Mouse (Mus musculus): ENCODE data around the gene Atrnl1. TPM values are rescaled to one million over a fixed set of nuclear protein-coding genes. Genes with fewer than 3 reads are reported as not detected.

Atrnl1 gene
- polyA plus RNA-seq, 1 experiment from 2014 or later, result 5.2 TPM

GRCm38 (mm10) chr19:58118864-58119263, 508.0 kb downstream of the Atrnl1 start:
- no peaks in the 10 kb centered on the region for H3K27me3 ChIP-seq (ENCODE audit: control insufficient read depth, insufficient read depth, low read length)
- H3K4me3 ChIP-seq (ENCODE audit: low read depth, low read length), result no peak overlapping the region
- DNase-seq (ENCODE audit: low spot score), result no peak
- ATAC-seq (ENCODE audit: insufficient number of reproducible peaks, low FRiP score, low TSS enrichment, low read depth), result no peak
- no peaks in the 10 kb centered on the region for H3K36me3 ChIP-seq (ENCODE audit: control insufficient read depth, insufficient read depth, low read length)
- no peak overlapping the region for H3K27ac ChIP-seq (replicated peaks; ENCODE audit: low read depth, low read length)
- WGBS, result 77% methylated on average over 11 of the region's 11 CpGs
- H3K9ac ChIP-seq (ENCODE audit: low read length), result no peak overlapping the region
- H3K4me2 ChIP-seq (ENCODE audit: low read depth, severe bottlenecking), result no peak overlapping the region
- H3K9me3 ChIP-seq (ENCODE audit: control insufficient read depth, low read length), result no peaks in the 10 kb centered on the region
- peaks cover 33% of the 10 kb centered on the region for H3K4me1 ChIP-seq (ENCODE audit: control insufficient read depth, insufficient read depth, low read length)

GRCm38 (mm10) chr19:58119681-58120173, 508.9 kb downstream of the Atrnl1 start:
- Histone ChIP-seq H3K4me1 (ENCODE audit: control insufficient read depth, insufficient read depth, low read length) (peaks cover 35% of the 10 kb centered on the region), H3K9ac (ENCODE audit: low read length) (no peak overlapping the region), H3K4me3 (ENCODE audit: low read depth, low read length) (no peak overlapping the region), H3K27me3 (ENCODE audit: control insufficient read depth, insufficient read depth, low read length) (no peaks in the 10 kb centered on the region), H3K4me2 (ENCODE audit: low read depth, severe bottlenecking) (peak overlapping the region; percentile 3; the same call in 1 of the 2 replicates), H3K27ac (replicated peaks; ENCODE audit: low read depth, low read length) (peak overlapping the region; percentile 49), H3K36me3 (ENCODE audit: control insufficient read depth, insufficient read depth, low read length) (no peaks in the 10 kb centered on the region), H3K9me3 (ENCODE audit: control insufficient read depth, low read length) (no peaks in the 10 kb centered on the region)
- peak; percentile 78 for DNase-seq (ENCODE audit: low spot score)
- ATAC-seq (ENCODE audit: insufficient number of reproducible peaks, low FRiP score, low TSS enrichment, low read depth), result peak; percentile 86
- WGBS, result 6% methylated on average over 13 of the region's 13 CpGs

- Histone ChIP-seq H3K9ac (ENCODE audit: low read length) (no peak overlapping the region), H3K4me2 (ENCODE audit: low read depth, severe bottlenecking) (no peak overlapping the region), H3K9me3 (ENCODE audit: control insufficient read depth, low read length) (no peaks in the 10 kb centered on the region), H3K4me1 (ENCODE audit: control insufficient read depth, insufficient read depth, low read length) (peaks cover 42% of the 10 kb centered on the region), H3K36me3 (ENCODE audit: control insufficient read depth, insufficient read depth, low read length) (no peaks in the 10 kb centered on the region), H3K27ac (replicated peaks; ENCODE audit: low read depth, low read length) (0 out of 2 replicates have a peak overlapping the region, but pooled peaks have one; percentile 49), H3K27me3 (ENCODE audit: control insufficient read depth, insufficient read depth, low read length) (no peaks in the 10 kb centered on the region), H3K4me3 (ENCODE audit: low read depth, low read length) (no peak overlapping the region)
- no peak for DNase-seq (ENCODE audit: low spot score)
- 79% methylated on average over 9 of the region's 9 CpGs for WGBS
- ATAC-seq (ENCODE audit: insufficient number of reproducible peaks, low FRiP score, low TSS enrichment, low read depth), result no peak
Measured at GRCm38 (mm10) chr19:58120661-58121060, 509.8 kb downstream of the Atrnl1 start.

- H3K9me3 ChIP-seq (ENCODE audit: control insufficient read depth, low read length), result no peaks in the 10 kb centered on the region
- peaks cover 52% of the 10 kb centered on the region for H3K4me1 ChIP-seq (ENCODE audit: control insufficient read depth, insufficient read depth, low read length)
- no peak overlapping the region for H3K27ac ChIP-seq (replicated peaks; ENCODE audit: low read depth, low read length)
- no peak overlapping the region for H3K4me3 ChIP-seq (ENCODE audit: low read depth, low read length)
- H3K27me3 ChIP-seq (ENCODE audit: control insufficient read depth, insufficient read depth, low read length), result no peaks in the 10 kb centered on the region
- H3K36me3 ChIP-seq (ENCODE audit: control insufficient read depth, insufficient read depth, low read length), result no peaks in the 10 kb centered on the region
- H3K4me2 ChIP-seq (ENCODE audit: low read depth, severe bottlenecking), result no peak overlapping the region
- H3K9ac ChIP-seq (ENCODE audit: low read length), result no peak overlapping the region
- DNase-seq (ENCODE audit: low spot score), result peak; percentile 61
- ATAC-seq (ENCODE audit: insufficient number of reproducible peaks, low FRiP score, low TSS enrichment, low read depth), result no peak
- 15% methylated on average over 6 of the region's 6 CpGs for WGBS
Measured at GRCm38 (mm10) chr19:58121628-58122027, 510.8 kb downstream of the Atrnl1 start.

- 90% methylated on average over 3 of the region's 3 CpGs for WGBS
- ATAC-seq (ENCODE audit: insufficient number of reproducible peaks, low FRiP score, low TSS enrichment, low read depth), result no peak
- Histone ChIP-seq H3K4me3 (ENCODE audit: low read depth, low read length) (no peak overlapping the region), H3K36me3 (ENCODE audit: control insufficient read depth, insufficient read depth, low read length) (no peaks in the 10 kb centered on the region), H3K9ac (ENCODE audit: low read length) (no peak overlapping the region), H3K27me3 (ENCODE audit: control insufficient read depth, insufficient read depth, low read length) (no peaks in the 10 kb centered on the region), H3K4me2 (ENCODE audit: low read depth, severe bottlenecking) (no peak overlapping the region), H3K9me3 (ENCODE audit: control insufficient read depth, low read length) (no peaks in the 10 kb centered on the region), H3K27ac (replicated peaks; ENCODE audit: low read depth, low read length) (no peak overlapping the region), H3K4me1 (ENCODE audit: control insufficient read depth, insufficient read depth, low read length) (peaks cover 50% of the 10 kb centered on the region)
- no peak for DNase-seq (ENCODE audit: low spot score)
Measured at GRCm38 (mm10) chr19:58123620-58124019, 512.8 kb downstream of the Atrnl1 start.

- no peak overlapping the region for H3K27ac ChIP-seq (replicated peaks; ENCODE audit: low read depth, low read length)
- no peak overlapping the region for H3K9ac ChIP-seq (ENCODE audit: low read length)
- ATAC-seq (ENCODE audit: insufficient number of reproducible peaks, low FRiP score, low TSS enrichment, low read depth) (no peak), DNase-seq (ENCODE audit: low spot score) (no peak)
- H3K4me3 ChIP-seq (ENCODE audit: low read depth, low read length), result no peak overlapping the region
- H3K4me1 ChIP-seq (ENCODE audit: control insufficient read depth, insufficient read depth, low read length), result peaks cover 44% of the 10 kb centered on the region
- no peaks in the 10 kb centered on the region; the same call in 1 of the 2 replicates for H3K9me3 ChIP-seq (ENCODE audit: control insufficient read depth, low read length)
- no peaks in the 10 kb centered on the region for H3K27me3 ChIP-seq (ENCODE audit: control insufficient read depth, insufficient read depth, low read length)
- H3K4me2 ChIP-seq (ENCODE audit: low read depth, severe bottlenecking), result no peak overlapping the region
- no peaks in the 10 kb centered on the region for H3K36me3 ChIP-seq (ENCODE audit: control insufficient read depth, insufficient read depth, low read length)
- WGBS, result 55% methylated on average over 5 of the region's 5 CpGs
Measured at GRCm38 (mm10) chr19:58124566-58124965, 513.7 kb downstream of the Atrnl1 start.

- Histone ChIP-seq H3K4me3 (ENCODE audit: low read depth, low read length) (no peak overlapping the region), H3K9ac (ENCODE audit: low read length) (no peak overlapping the region), H3K36me3 (ENCODE audit: control insufficient read depth, insufficient read depth, low read length) (no peaks in the 10 kb centered on the region), H3K9me3 (ENCODE audit: control insufficient read depth, low read length) (no peaks in the 10 kb centered on the region; the same call in 1 of the 2 replicates), H3K4me2 (ENCODE audit: low read depth, severe bottlenecking) (no peak overlapping the region; the same call in 1 of the 2 replicates), H3K27me3 (ENCODE audit: control insufficient read depth, insufficient read depth, low read length) (no peaks in the 10 kb centered on the region), H3K27ac (replicated peaks; ENCODE audit: low read depth, low read length) (no peak overlapping the region), H3K4me1 (ENCODE audit: control insufficient read depth, insufficient read depth, low read length) (peaks cover 40% of the 10 kb centered on the region)
- DNase-seq (ENCODE audit: low spot score) (no peak), ATAC-seq (ENCODE audit: insufficient number of reproducible peaks, low FRiP score, low TSS enrichment, low read depth) (no peak)
- 19% methylated on average over 14 of the region's 14 CpGs for WGBS
Measured at GRCm38 (mm10) chr19:58125010-58125409, 514.2 kb downstream of the Atrnl1 start.

- DNase-seq (ENCODE audit: low spot score), result no peak
- no peak overlapping the region for H3K4me3 ChIP-seq (ENCODE audit: low read depth, low read length)
- H3K9ac ChIP-seq (ENCODE audit: low read length), result no peak overlapping the region
- no peak overlapping the region for H3K27ac ChIP-seq (replicated peaks; ENCODE audit: low read depth, low read length)
- no peaks in the 10 kb centered on the region for H3K4me1 ChIP-seq (ENCODE audit: control insufficient read depth, insufficient read depth, low read length)
- H3K9me3 ChIP-seq (ENCODE audit: control insufficient read depth, low read length), result no peaks in the 10 kb centered on the region; the same call in 1 of the 2 replicates
- ATAC-seq (ENCODE audit: insufficient number of reproducible peaks, low FRiP score, low TSS enrichment, low read depth), result no peak
- H3K4me2 ChIP-seq (ENCODE audit: low read depth, severe bottlenecking), result no peak overlapping the region
- 92% methylated on average over 9 of the region's 9 CpGs for WGBS
- no peaks in the 10 kb centered on the region for H3K27me3 ChIP-seq (ENCODE audit: control insufficient read depth, insufficient read depth, low read length)
- no peaks in the 10 kb centered on the region for H3K36me3 ChIP-seq (ENCODE audit: control insufficient read depth, insufficient read depth, low read length)
Measured at GRCm38 (mm10) chr19:58131896-58132295, 521.1 kb downstream of the Atrnl1 start.

Data from limb, embryonic 11.5 days (tissue).